Mouse (Mus musculus) gastrocnemius, postnatal 25 days (tissue): ENCODE measurements around the gene Cd300ld5. TPM values are rescaled to one million over a fixed set of nuclear protein-coding genes. Genes with fewer than 3 reads are reported as not detected.
"Not testable (repeated sequence)": the region's sequence is repeated elsewhere in the genome, so short reads cannot be mapped to it uniquely, and the experiment has no call there.

Source experiments
- DNase-seq: peaks from one replicate; pipeline ENCODE4 v3.0.0; 2022
- total RNA-seq, 2 experiments: library from RNA; stranded (reverse); gene quantifications; 1 replicate in 1 of 2; 2 replicates in 1 of 2; pipeline ENCODE4 v1.2.3; 2021

The Cd300ld5 gene
- total RNA-seq, 2 experiments from 2014 or later, result 3.5 TPM; not detected in 1

DNA sequence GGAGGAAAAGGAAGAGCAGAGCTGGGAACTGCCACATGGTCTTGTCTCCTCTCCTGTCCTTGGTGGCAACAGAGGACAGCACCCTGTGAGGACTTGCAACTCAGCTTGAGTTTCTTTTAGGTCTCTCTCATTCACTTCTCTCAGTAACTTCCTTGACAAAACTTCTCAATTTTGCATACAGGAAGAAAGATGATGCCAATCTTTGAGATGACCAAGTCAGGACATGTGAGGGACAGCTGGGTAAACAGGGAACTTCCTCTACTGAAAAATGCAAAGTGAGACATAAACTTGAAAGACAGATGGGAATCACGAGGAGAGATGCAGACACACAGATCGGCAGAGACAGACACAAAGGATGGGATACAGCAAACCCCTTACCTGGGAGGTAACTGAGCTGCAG is 10.7 kb upstream of the Cd300ld5 start, which contains the start of gene Cd300ld3:
Cd300ld3 (minus strand) TSS at position 151 of the 400 bp plus-strand sequence.
- DNase-seq, result no peak

DNA sequence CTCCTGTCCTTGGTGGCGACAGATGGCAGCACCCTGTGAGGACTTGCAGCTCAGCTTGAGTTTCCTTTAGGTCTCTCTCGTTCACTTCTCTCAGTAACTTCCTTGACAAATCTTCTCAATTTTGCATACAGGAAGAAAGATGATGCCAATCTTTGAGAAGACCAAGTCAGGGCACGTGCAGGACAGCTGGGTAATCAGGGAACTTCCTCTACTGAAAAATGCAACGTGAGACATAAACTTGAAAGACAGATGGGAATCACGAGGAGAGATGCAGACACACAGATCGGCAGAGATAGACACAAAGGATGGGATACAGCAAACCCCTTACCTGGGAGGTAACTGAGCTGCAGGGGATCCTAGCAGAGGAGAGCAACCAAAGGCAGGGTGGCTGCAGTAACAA is 10.7 kb downstream of the Cd300ld5 start, which contains the start of gene Cd300ld4:
Cd300ld4 (minus strand) TSS at position 101 of the 400 bp plus-strand sequence.
- DNase-seq, result not testable (repeated sequence)

GRCm38 (mm10) chr11:115016093-115016492 is 21.5 kb downstream of the Cd300ld5 start, which contains the start of gene Cd300ld2:
Gene Cd300ld2, minus strand, starts transcription at chr11:115016193.
- not testable (repeated sequence) for DNase-seq

- no peak for DNase-seq
Observed at GRCm38 (mm10) chr11:115004070-115004469, 33.5 kb downstream of the Cd300ld5 start.

DNA sequence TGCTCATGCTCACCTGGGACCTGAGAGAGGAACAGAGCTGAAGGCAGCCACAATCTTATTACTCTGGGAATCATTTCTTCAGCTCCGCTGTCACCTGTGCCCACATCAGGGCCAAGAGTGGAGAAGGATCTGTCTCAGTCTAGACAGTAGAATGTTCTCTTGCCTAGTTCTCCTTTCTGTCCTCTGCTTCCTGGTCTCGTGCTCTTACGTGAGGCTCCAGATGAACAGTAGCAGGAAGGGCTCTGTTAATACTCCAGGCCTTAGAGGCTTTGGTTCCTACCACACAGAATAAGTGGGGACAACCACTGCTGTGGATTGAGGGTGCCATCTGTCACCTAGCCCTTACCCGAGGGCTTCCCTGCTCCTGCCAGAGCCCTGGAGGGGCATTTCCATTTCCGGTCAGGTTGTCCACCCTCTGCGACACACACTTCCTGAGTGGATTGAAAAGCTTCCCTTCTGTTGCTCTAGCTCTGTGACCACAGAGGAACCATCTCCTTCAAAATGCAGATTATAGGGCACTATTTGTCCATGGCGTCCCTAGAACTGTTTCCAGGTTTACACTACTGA is 36.0 kb downstream of the Cd300ld5 start, which contains the start of gene Cd300c2:
Cd300c2 (minus strand) TSS at position 407 of the 567 bp plus-strand sequence.
- DNase-seq, result no peak

GRCm38 (mm10) chr11:114989793-114990192 is 47.8 kb downstream of the Cd300ld5 start, which contains the start of gene Cd300ld:
Gene Cd300ld, minus strand, starts transcription at chr11:114989922.
- no peak for DNase-seq

DNA sequence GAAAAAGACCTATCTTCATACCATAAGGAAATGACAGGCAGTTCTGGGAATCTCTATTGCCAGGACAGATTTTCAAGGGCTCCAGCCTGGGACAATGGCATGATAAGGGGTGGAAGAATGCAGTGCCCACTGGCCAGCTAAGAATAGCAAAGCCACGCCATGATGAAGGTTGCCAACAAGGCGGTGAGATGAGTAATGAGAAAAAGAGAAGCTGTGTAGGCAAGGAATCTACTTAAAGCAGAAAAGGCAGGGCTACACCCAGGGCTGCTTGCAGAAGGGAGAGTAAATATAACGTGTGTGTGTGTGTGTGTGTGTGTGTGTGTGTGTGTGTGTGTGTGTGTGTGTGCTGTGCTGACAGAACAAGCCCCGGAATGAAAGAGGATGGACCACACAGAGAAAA is 55.7 kb downstream of the Cd300ld5 start:
- DNase-seq, result no peak

Other genes starting within 250 kb of the Cd300ld5 start
- not detected for gene Btbd17, start 241.8 kb downstream of the Cd300ld5 start, total RNA-seq
- gene Gpr142, start 238.8 kb downstream of the Cd300ld5 start, total RNA-seq, result not detected
- 10 to 100 TPM; 31.2 to 47.0 TPM for gene Gprc5c, start 186.6 kb downstream of the Cd300ld5 start, total RNA-seq
- under 1 TPM; 0.43 to 0.72 TPM for gene Cd300a, start 147.7 kb downstream of the Cd300ld5 start, total RNA-seq
- gene Cd300lb, start 103.4 kb downstream of the Cd300ld5 start, total RNA-seq, result under 1 TPM in 1 of 2 experiments, not detected in 1; 0.19 TPM
- gene Cd300c, start 68.6 kb downstream of the Cd300ld5 start, total RNA-seq, result not detected
- gene Cd300ld, start 47.8 kb downstream of the Cd300ld5 start, total RNA-seq, result under 1 TPM; 0.13 to 0.35 TPM
- gene Cd300c2, start 35.9 kb downstream of the Cd300ld5 start, total RNA-seq, result under 1 TPM in 1 of 2 experiments, not detected in 1; 0.54 TPM
- gene Cd300ld2, start 21.6 kb downstream of the Cd300ld5 start, total RNA-seq, result not detected
- gene Cd300ld4, start 10.8 kb downstream of the Cd300ld5 start, total RNA-seq, result not detected
- gene Cd300ld3, start 10.6 kb upstream of the Cd300ld5 start, total RNA-seq, result 1 to 10 TPM; 1.2 to 3.7 TPM
- not detected for gene Cd300e, start 24.4 kb upstream of the Cd300ld5 start, total RNA-seq
- under 1 TPM in 1 of 2 experiments, not detected in 1; 0.19 TPM for gene Rab37, start 53.7 kb upstream of the Cd300ld5 start, total RNA-seq
- gene Cd300lf, start 96.2 kb upstream of the Cd300ld5 start, total RNA-seq, result not detected
- gene Slc9a3r1, start 125.6 kb upstream of the Cd300ld5 start, total RNA-seq, result 1 to 10 TPM; 2.3 to 3.9 TPM
- gene Tmem104, start 149.7 kb upstream of the Cd300ld5 start, total RNA-seq, result 1 to 10 TPM; 4.1 to 5.8 TPM
- gene Nat9, start 150.1 kb upstream of the Cd300ld5 start, total RNA-seq, result 10 to 100 TPM; 10.7 to 13.2 TPM
- gene Grin2c, start 229.5 kb upstream of the Cd300ld5 start, total RNA-seq, result under 1 TPM in 1 of 2 experiments, not detected in 1; 0.05 TPM
- 1 to 10 TPM; 3.6 to 3.8 TPM for gene Fdxr, start 239.3 kb upstream of the Cd300ld5 start, total RNA-seq